ENCODE assay signal across 8 mouse cellular contexts in the genomic region with DNA sequence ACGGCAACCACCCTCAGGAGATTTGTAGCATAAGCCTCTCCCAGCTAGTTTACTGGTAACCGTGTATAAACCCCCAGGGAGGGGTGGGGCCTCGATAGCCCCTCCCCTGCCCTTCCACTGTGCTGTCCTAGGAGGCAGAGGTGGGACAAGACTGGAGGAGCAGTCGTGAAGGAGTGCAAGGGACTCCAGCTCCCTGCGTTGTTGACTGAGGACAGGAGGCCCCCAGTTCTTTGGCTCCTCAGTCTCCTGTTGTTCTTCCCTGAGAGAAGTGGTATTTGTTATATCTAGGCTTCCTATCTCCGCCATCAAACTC. TPM values are rescaled to one million over a fixed set of nuclear protein-coding genes. Genes with fewer than 3 reads are reported as not detected.
A peak's percentile ranks its signal among the peaks of the same experiment; 100 is the strongest.
DNase-seq lines count a peak whose midpoint lies in the region; ATAC-seq and TF ChIP-seq lines count a peak whose summit lies in the region.

No protein-coding gene starts in this region.

- 12% methylated on average over 6 of the region's 6 CpGs for WGBS in heart, embryonic 14.5 days

- intact Hi-C loops in gastrocnemius, adult 2 months (cut with DNase I) = no loop called here
- intact Hi-C loops in gastrocnemius, postnatal 14 days (cut with DNase I; ENCODE audit: low total_unique reads) = no loop called here
- intact Hi-C loops in left cerebral cortex, postnatal 14 days (cut with DNase I) = no loop called here

- no peak for ATAC-seq in heart, embryonic 14.5 days (ENCODE audit: insufficient number of reproducible peaks, insufficient read depth, low FRiP score, low read depth)

- 0 out of 2 replicates have a peak overlapping the region, but pooled peaks have one; percentile 10 for H3K27ac ChIP-seq in gastrocnemius, adult 2 months
- no peak overlapping the region for H3K27ac ChIP-seq in heart, embryonic 14.5 days (replicated peaks in 1 of 2; ENCODE audit: control insufficient read depth in 1 of 2, insufficient read depth in 1 of 2, low read depth in 2 of 2, low read length in 2 of 2)

- H3K9me3 ChIP-seq in E14TG2a.4 (ENCODE audit: low read length) = no peaks in the 10 kb centered on the region
- no peaks in the 10 kb centered on the region for H3K9me3 ChIP-seq in heart, embryonic 14.5 days (ENCODE audit: control insufficient read depth, low read length)

- H3K4me3 ChIP-seq in gastrocnemius, adult 2 months = no peak overlapping the region; the same call in 1 of the 2 replicates
- H3K4me3 ChIP-seq in E14TG2a.4 (replicated peaks; ENCODE audit: low read length) = peak overlapping the region; percentile 67
- H3K4me3 ChIP-seq in heart, embryonic 14.5 days (ENCODE audit: control insufficient read depth in 1 of 2, insufficient read depth in 1 of 2, low read depth in 1 of 2, low read length in 2 of 2) = no peak overlapping the region

- no peak overlapping the region for H3K9ac ChIP-seq in heart, embryonic 14.5 days (ENCODE audit: low read length)

- H3K27me3 ChIP-seq in E14TG2a.4 (ENCODE audit: insufficient read depth, low read length) = no peaks in the 10 kb centered on the region
- no peaks in the 10 kb centered on the region for H3K27me3 ChIP-seq in heart, embryonic 14.5 days (ENCODE audit: control insufficient read depth, insufficient read depth, low read length)

- H3K4me2 ChIP-seq in heart, embryonic 14.5 days (ENCODE audit: low read length) = peak overlapping the region; percentile 87

- peak; percentile 38 for DNase-seq in gastrocnemius, adult 2 months
- DNase-seq in gastrocnemius, postnatal 14 days = no peak
- DNase-seq in lung, postnatal 36 days = peak; percentile 49
- no peak for DNase-seq in layer of hippocampus, postnatal 36 days
- no peak for DNase-seq in cerebellum, adult 8-10 months
- DNase-seq in left cerebral cortex, postnatal 14 days (ENCODE audit: low spot score in 2 of 2) = no peak

- TF ChIP-seq CTCF in gastrocnemius, adult 2 months (IDR thresholded peaks at IDR 0.05) = no peak
- TF ChIP-seq CTCF in E14TG2a.4 (conservative IDR thresholded peaks at IDR 0.05; ENCODE audit: low read length) = no peak

- H3K36me3 ChIP-seq in E14TG2a.4 (ENCODE audit: insufficient read depth, low read length) = no peaks in the 10 kb centered on the region
- H3K36me3 ChIP-seq in heart, embryonic 14.5 days (ENCODE audit: control insufficient read depth, insufficient read depth, low read length) = no peaks in the 10 kb centered on the region

- H3K4me1 ChIP-seq in E14TG2a.4 (replicated peaks; ENCODE audit: low read depth, low read length) = peaks cover 76% of the 10 kb centered on the region
- H3K4me1 ChIP-seq in heart, embryonic 14.5 days (ENCODE audit: control insufficient read depth in 2 of 2, insufficient read depth in 2 of 2, low read length in 2 of 2) = peaks cover 26 to 35% of the 10 kb centered on the region in 2 experiments

RNA-seq across cellular contexts. Expression of a gene that starts 58.5 kb away (rescaled TPM):
- total RNA-seq in gastrocnemius, adult 2 months (2021) = 1 to 10 TPM; 5.6 to 8.1 TPM
- total RNA-seq in gastrocnemius, postnatal 14 days (2021) = 10 to 100 TPM in 1 of 2 experiments, 1 to 10 TPM in 1; 7.7 to 10.1 TPM
- polyA plus RNA-seq in heart, embryonic 14.5 days (2014; fragmentation: Nextera tagmentation; extraction: Ambion mirVana) = 3.3 and 3.4 TPM in 2 replicates
- 1 to 10 TPM; 2.3 to 2.5 TPM for total RNA-seq in layer of hippocampus, postnatal 36 days (2021)
- 1 to 10 TPM; 3.3 to 3.7 TPM for total RNA-seq in left cerebral cortex, postnatal 14 days (2021)

Comparison
In these comparisons a context has a peak if more than half of its experiments do, and no peak if none do; other contexts are left out.
1. DNase-seq: peak in gastrocnemius, adult 2 months (single experiment) and lung, postnatal 36 days (single experiment); none in gastrocnemius, postnatal 14 days (single experiment), layer of hippocampus, postnatal 36 days (0 of 2), cerebellum, adult 8-10 months (single experiment) and left cerebral cortex, postnatal 14 days (0 of 2).